15 mouse cellular contexts compared by ENCODE assay signal in the genomic region with DNA sequence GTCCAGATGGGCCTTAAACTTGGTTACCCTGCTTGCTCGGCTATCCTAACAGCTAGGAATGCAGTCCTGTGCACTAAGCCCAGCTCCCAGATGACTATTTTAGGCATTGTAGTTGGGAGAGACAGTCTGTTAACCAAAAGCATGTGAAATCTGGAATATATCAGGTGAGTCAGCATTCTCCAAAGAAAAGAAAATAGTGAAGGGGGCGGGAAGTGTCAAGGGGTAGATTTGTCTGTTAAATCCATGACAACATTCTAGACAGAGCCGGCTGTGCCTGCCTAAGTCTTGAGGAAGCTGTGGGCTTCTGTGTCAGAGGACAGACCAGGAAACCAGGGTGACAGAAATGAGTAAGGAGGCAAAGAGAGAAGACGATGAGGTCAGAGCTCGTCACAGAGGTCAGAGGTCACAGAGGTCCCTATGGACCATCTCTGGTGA. TPM values are rescaled to one million over a fixed set of nuclear protein-coding genes. Genes with fewer than 3 reads are reported as not detected.
DNase-seq lines count a peak whose midpoint lies in the region; ATAC-seq and TF ChIP-seq lines count a peak whose summit lies in the region.
"Had no signal": no experiment of that assay in that cellular context is flagged by ENCODE, and none has a peak within 500 bp of the region (broad histone marks: within the 10 kb centered on the region; RNA-seq: fewer than 3 reads in every experiment).

No protein-coding gene starts in this region.

- 32% methylated on average over 5 of the region's 5 CpGs for WGBS in embryonic facial prominence, embryonic 15.5 days
- WGBS in stomach, embryonic 16.5 days, result 57% methylated on average over 5 of the region's 5 CpGs

- DNase-seq in left cerebral cortex, adult 2 months (ENCODE audit: extremely low spot score in 1 of 2, low spot score in 2 of 2), result no peak
- DNase-seq in left cerebral cortex, postnatal 4 days, result no peak
- peak; percentile 18 for DNase-seq in adipocyte (ENCODE audit: low spot score)
- DNase-seq in cerebellum, adult 18-20 months, result no peak
- no peak for DNase-seq in retina, embryonic 14.5 days (ENCODE audit: low spot score)
- DNase-seq: adrenal gland, postnatal 36 days; heart, postnatal 10 days; kidney, adult 18-20 months; lung, adult 18-20 months; spleen, adult 18-20 months; thymus, adult 2 months had no signal

- 0 out of 2 replicates have a peak, but pooled peaks have one; percentile 34 for ATAC-seq in embryonic facial prominence, embryonic 15.5 days (ENCODE audit: insufficient number of reproducible peaks, low FRiP score, low TSS enrichment, low read depth)
- ATAC-seq in stomach, embryonic 16.5 days (ENCODE audit: insufficient read depth, low FRiP score), result 0 out of 2 replicates have a peak, but pooled peaks have one; percentile 29
- ATAC-seq in erythroid progenitor cell, adult 5-6 weeks (replicated peaks; ENCODE audit: low FRiP score, poor library complexity, severe bottlenecking), result no peak

- TF ChIP-seq CTCF in left cerebral cortex, adult 2 months (IDR thresholded peaks at IDR 0.05), result no peak

- peak overlapping the region; percentile 32; the same call in 1 of the 2 replicates for H3K27ac ChIP-seq in left cerebral cortex, adult 2 months
- no peak overlapping the region for H3K27ac ChIP-seq in embryonic facial prominence, embryonic 15.5 days (replicated peaks)
- no peak overlapping the region for H3K27ac ChIP-seq in stomach, embryonic 16.5 days (ENCODE audit: low read length)

- H3K27me3 ChIP-seq in embryonic facial prominence, embryonic 15.5 days, result no peaks in the 10 kb centered on the region
- H3K27me3 ChIP-seq in stomach, embryonic 16.5 days (ENCODE audit: control insufficient read depth, insufficient read depth, low read length), result no peaks in the 10 kb centered on the region
- H3K27me3 ChIP-seq: megakaryocyte, embryonic 14.5 days had no signal

- H3K4me3 ChIP-seq in left cerebral cortex, adult 2 months, result no peak overlapping the region
- no peak overlapping the region for H3K4me3 ChIP-seq in embryonic facial prominence, embryonic 15.5 days (replicated peaks)
- H3K4me3 ChIP-seq in stomach, embryonic 16.5 days (replicated peaks; ENCODE audit: low read length), result no peak overlapping the region
- H3K4me3 ChIP-seq: megakaryocyte, embryonic 14.5 days had no signal

- H3K36me3 ChIP-seq in embryonic facial prominence, embryonic 15.5 days, result peaks cover 5% of the 10 kb centered on the region; the same call in 1 of the 2 replicates
- H3K36me3 ChIP-seq in stomach, embryonic 16.5 days (ENCODE audit: control insufficient read depth, insufficient read depth, low read length), result no peaks in the 10 kb centered on the region

- intact Hi-C loops in left cerebral cortex, adult 2 months (cut with DNase I), result loop anchor here (10.0 kb wide), 1 partner anchor 587 kb away; no protein-coding TSS in a partner anchor
- intact Hi-C loops in left cerebral cortex, postnatal 4 days (cut with DNase I), result no loop called here

- no peak overlapping the region for H3K9ac ChIP-seq in embryonic facial prominence, embryonic 15.5 days
- no peak overlapping the region for H3K9ac ChIP-seq in stomach, embryonic 16.5 days (ENCODE audit: low read length)

- peaks cover 6% of the 10 kb centered on the region; the same call in 1 of the 2 replicates for H3K4me1 ChIP-seq in embryonic facial prominence, embryonic 15.5 days
- H3K4me1 ChIP-seq in stomach, embryonic 16.5 days (ENCODE audit: control insufficient read depth, insufficient read depth, low read length), result no peaks in the 10 kb centered on the region

- no peaks in the 10 kb centered on the region for H3K9me3 ChIP-seq in embryonic facial prominence, embryonic 15.5 days (replicated peaks)
- no peaks in the 10 kb centered on the region for H3K9me3 ChIP-seq in stomach, embryonic 16.5 days (replicated peaks; ENCODE audit: control insufficient read depth, low read length)
- H3K9me3 ChIP-seq: megakaryocyte, embryonic 14.5 days had no signal

- H3K4me2 ChIP-seq in embryonic facial prominence, embryonic 15.5 days (replicated peaks), result no peak overlapping the region
- no peak overlapping the region for H3K4me2 ChIP-seq in stomach, embryonic 16.5 days (ENCODE audit: low read depth, low read length)

RNA-seq across cellular contexts. Expression of a gene that starts 20.3 kb away (rescaled TPM):
- total RNA-seq in left cerebral cortex, adult 2 months (2021), result 10 to 100 TPM; 60.3 to 69.0 TPM
- 10 to 100 TPM; 75.8 to 76.1 TPM for total RNA-seq in left cerebral cortex, postnatal 4 days (2021)
- 43.2 and 45.7 TPM in 2 replicates for polyA plus RNA-seq in embryonic facial prominence, embryonic 15.5 days (2015; fragmentation: Nextera tagmentation; extraction: Ambion mirVana)
- polyA plus RNA-seq in stomach, embryonic 16.5 days (2015; fragmentation: Nextera tagmentation; extraction: Ambion mirVana), result 46.3 and 49.2 TPM in 2 replicates
- total RNA-seq in erythroid progenitor cell, adult 5-6 weeks (2015; ENCODE audit: low replicate concordance), result 10.1 and 38.6 TPM in 2 replicates
- 5.4 and 15.9 TPM in 2 replicates for total RNA-seq in erythroid progenitor cell, adult 5-6 weeks (2017; ENCODE audit: low replicate concordance)

RNA-seq across cellular contexts. Expression of a gene that starts 20.6 kb away (rescaled TPM):
- total RNA-seq in left cerebral cortex, adult 2 months (2021), result 100 to 1,000 TPM; 114 to 123 TPM
- total RNA-seq in left cerebral cortex, postnatal 4 days (2021), result 10 to 100 TPM; 78.1 to 82.0 TPM
- 117 and 121 TPM in 2 replicates for polyA plus RNA-seq in embryonic facial prominence, embryonic 15.5 days (2015; fragmentation: Nextera tagmentation; extraction: Ambion mirVana)
- 120 and 125 TPM in 2 replicates for polyA plus RNA-seq in stomach, embryonic 16.5 days (2015; fragmentation: Nextera tagmentation; extraction: Ambion mirVana)
- 9.7 and 35.6 TPM in 2 replicates for total RNA-seq in erythroid progenitor cell, adult 5-6 weeks (2015; ENCODE audit: low replicate concordance)
- total RNA-seq in erythroid progenitor cell, adult 5-6 weeks (2017; ENCODE audit: low replicate concordance), result 13.5 and 15.7 TPM in 2 replicates
